Mouse (Mus musculus) forebrain, embryonic 14.5 days (tissue): Measurements from ENCODE around the gene Serpinb1c. TPM values are rescaled to one million over a fixed set of nuclear protein-coding genes. Genes with fewer than 3 reads are reported as not detected.

Source experiments
- ATAC-seq: fragments of 200-750 bp; cut with Nextera tagmentation; 2 replicates; pipeline ENCODE4 v1.8.0; 2017; ENCODE audit warnings: mild to moderate bottlenecking, moderate library complexity
- DNase-seq: peaks from one replicate; pipeline ENCODE4 v3.0.0-alpha.2; 2015; ENCODE audit warnings: low spot score
- H3K27ac ChIP-seq: fragments of 300-500 bp; sonication (generic); 2 replicates; pipeline ENCODE4 v1.5.1; 2014; ENCODE audit warnings: low read depth, mild to moderate bottlenecking, control low read depth, low read length, moderate library complexity
- H3K27me3 ChIP-seq: fragments of 300-500 bp; sonication (generic); replicated peaks from 2 replicates; pipeline ENCODE4 v1.6.1; 2014; ENCODE audit warnings: low read length, control low read depth, mixed read lengths; ENCODE audit not compliant: control insufficient read depth, insufficient read depth
- H3K36me3 ChIP-seq: fragments of 300-500 bp; sonication (generic); 2 replicates; pipeline ENCODE4 v1.6.1; 2014; ENCODE audit warnings: low read length, control low read depth; ENCODE audit not compliant: control insufficient read depth, insufficient read depth
- H3K4me1 ChIP-seq: fragments of 300-500 bp; sonication (generic); 2 replicates; pipeline ENCODE4 v1.6.1; 2014; ENCODE audit warnings: antibody characterized with exemption, low read length, control low read depth; ENCODE audit not compliant: control insufficient read depth, insufficient read depth
- H3K4me2 ChIP-seq: fragments of 300-500 bp; sonication (generic); 2 replicates; pipeline ENCODE4 v1.6.1; 2014; ENCODE audit warnings: mild to moderate bottlenecking, control low read depth, low read length
- H3K4me3 ChIP-seq: fragments of 300-500 bp; sonication (generic); 2 replicates; pipeline ENCODE4 v1.5.1; 2014; ENCODE audit warnings: low read depth, low read length, control low read depth
- H3K9ac ChIP-seq: fragments of 300-500 bp; sonication (generic); 2 replicates; pipeline ENCODE4 v1.6.1; 2014; ENCODE audit warnings: mild to moderate bottlenecking, low read length, control low read depth, moderate library complexity
- H3K9me3 ChIP-seq: fragments of 300-500 bp; sonication (generic); replicated peaks from 2 replicates; pipeline ENCODE4 v1.6.1; 2016; ENCODE audit warnings: low read length, control low read depth, mixed read lengths; ENCODE audit not compliant: control insufficient read depth
- WGBS: fragments of 180-500 bp; shearing (Covaris S2); extraction: QIAGEN DNeasy Blood & Tissue Kit; methylation state at CpG from one replicate; pipeline ENCODE4 v1.1.7; 2014; 5-methylcytosine and 5-hydroxymethylcytosine counted together
- polyA plus RNA-seq: library from polyadenylated mRNA; unstranded; fragments of >200 nt; fragmentation: Nextera tagmentation; extraction: Ambion mirVana; gene quantifications from 2 replicates; pipeline ENCODE4 v1.2.1, GENCODE M21; 2014

Gene Serpinb1c
- polyA plus RNA-seq, 1 experiment from 2014 or later: not detected

DNA sequence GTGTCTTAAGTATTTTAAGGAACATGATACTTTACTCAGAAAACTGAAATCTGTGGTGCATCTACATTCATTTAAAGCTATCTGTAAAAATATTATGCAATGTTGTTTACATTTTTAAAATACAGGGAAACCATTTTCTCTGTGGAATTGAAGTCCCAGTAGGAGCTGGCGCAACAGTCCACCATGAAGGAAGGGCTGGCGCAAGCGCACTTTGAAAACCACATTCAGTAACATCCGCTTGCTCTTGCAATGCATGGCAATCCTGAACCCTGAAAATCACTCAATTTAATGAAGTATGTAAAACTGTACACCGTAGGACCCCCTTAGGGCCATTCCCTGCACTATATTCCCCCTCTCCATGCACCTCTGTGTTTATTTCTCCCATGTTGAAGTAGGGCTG is 63.5 kb downstream of the Serpinb1c start:
- Histone ChIP-seq H3K4me3 (no peak overlapping the region), H3K4me2 (no peak overlapping the region), H3K9ac (no peak overlapping the region), H3K36me3 (no peaks in the 10 kb centered on the region), H3K27me3 (no peaks in the 10 kb centered on the region), H3K4me1 (no peaks in the 10 kb centered on the region), H3K27ac (no peak overlapping the region), H3K9me3 (no peaks in the 10 kb centered on the region)
- 95% methylated on average over 5 of the region's 5 CpGs for WGBS
- DNase-seq (no peak), ATAC-seq (no peak)

DNA sequence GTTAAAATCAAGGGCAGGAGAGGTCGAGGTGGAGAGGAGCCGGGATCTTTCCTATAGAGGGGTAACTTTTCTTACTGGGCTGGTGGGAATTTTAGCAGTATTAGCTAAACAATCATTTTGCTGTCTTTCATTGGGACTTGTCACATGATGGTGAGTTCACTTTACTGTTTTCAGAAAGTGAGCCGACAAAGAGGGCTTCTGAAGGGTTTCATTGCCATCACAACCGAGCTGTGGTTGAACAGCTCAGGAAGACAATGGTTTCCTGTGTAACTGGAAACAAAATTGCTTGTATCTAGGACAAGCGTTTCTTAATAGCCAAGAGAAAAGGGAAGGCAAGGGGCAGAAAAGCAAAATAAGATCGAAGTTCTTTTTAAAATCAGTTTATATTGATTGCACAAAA is 64.8 kb downstream of the Serpinb1c start:
- H3K27ac ChIP-seq: no peak overlapping the region
- no peaks in the 10 kb centered on the region for H3K9me3 ChIP-seq
- DNase-seq: no peak
- H3K4me2 ChIP-seq: no peak overlapping the region
- H3K4me1 ChIP-seq: no peaks in the 10 kb centered on the region
- no peak overlapping the region for H3K9ac ChIP-seq
- H3K27me3 ChIP-seq: no peaks in the 10 kb centered on the region
- ATAC-seq: no peak
- no peak overlapping the region for H3K4me3 ChIP-seq
- 69% methylated on average over 6 of the region's 6 CpGs for WGBS
- no peaks in the 10 kb centered on the region for H3K36me3 ChIP-seq

DNA sequence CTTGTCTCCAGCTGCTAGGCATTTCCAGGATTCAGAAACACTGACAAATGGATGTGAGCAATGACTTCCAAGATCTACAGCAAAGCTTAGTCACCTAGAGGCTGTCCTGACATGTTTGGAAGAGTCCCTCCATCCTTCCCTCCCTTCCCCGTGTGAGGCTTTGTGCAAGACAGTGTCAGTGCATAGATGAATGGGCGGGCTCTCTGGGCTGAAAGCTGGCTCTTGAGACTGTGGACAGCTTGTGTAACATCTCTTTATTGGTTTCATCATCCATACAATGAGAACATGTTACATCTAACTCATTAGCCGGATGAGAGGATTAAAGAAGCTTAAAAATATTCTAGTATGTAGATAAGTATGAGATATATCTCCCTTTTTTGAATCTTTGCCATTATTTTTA is 65.2 kb downstream of the Serpinb1c start:
- ATAC-seq (no peak), DNase-seq (no peak)
- no peaks in the 10 kb centered on the region for H3K4me1 ChIP-seq
- no peak overlapping the region for H3K9ac ChIP-seq
- H3K36me3 ChIP-seq: no peaks in the 10 kb centered on the region
- H3K27me3 ChIP-seq: no peaks in the 10 kb centered on the region
- H3K27ac ChIP-seq: no peak overlapping the region
- no peak overlapping the region for H3K4me3 ChIP-seq
- no peaks in the 10 kb centered on the region for H3K9me3 ChIP-seq
- no peak overlapping the region for H3K4me2 ChIP-seq
- WGBS: 70% methylated on average over 3 of the region's 3 CpGs

DNA sequence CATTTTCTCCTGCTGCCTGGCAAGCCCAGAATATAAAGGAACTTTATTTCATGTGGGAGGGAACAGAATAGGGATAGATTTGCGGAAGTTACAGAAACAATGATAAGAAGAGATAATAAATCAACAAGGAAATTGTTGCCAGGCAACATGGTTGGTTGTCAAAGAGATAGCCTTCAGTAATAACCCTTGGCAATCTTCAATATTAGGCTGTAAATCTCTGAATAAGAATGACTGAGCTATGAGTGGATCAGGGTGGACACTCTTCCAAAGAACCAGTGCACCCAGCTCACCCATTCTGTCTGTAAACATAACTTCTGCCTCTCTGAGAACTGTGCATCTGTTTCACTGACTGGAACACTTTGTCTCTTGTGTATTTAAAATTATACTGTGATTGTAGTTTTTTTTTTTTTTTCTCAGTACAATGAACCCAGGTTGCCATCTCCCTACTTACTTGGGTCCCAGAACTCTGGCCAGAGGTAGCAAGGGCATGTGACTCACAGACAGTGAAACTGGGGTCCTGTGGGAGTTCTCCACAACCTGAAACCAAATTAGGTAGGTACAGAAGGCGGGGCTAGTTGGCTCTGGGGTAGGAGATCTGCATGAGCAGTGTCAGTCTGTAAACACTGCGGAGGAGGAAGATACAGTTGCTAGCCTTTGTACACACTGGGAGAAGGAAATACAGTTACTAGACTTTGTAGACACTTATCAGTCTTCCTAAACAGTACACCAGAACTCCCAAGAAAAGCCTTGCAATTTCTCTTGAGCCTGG is 66.3 kb downstream of the Serpinb1c start:
- no peak for DNase-seq
- H3K9ac ChIP-seq: no peak overlapping the region
- WGBS: 80% methylated on average over 3 of the region's 3 CpGs
- H3K27ac ChIP-seq: no peak overlapping the region
- H3K4me1 ChIP-seq: no peaks in the 10 kb centered on the region
- no peak overlapping the region for H3K4me3 ChIP-seq
- H3K9me3 ChIP-seq: no peaks in the 10 kb centered on the region
- no peak overlapping the region for H3K4me2 ChIP-seq
- H3K27me3 ChIP-seq: no peaks in the 10 kb centered on the region
- ATAC-seq: no peak
- H3K36me3 ChIP-seq: no peaks in the 10 kb centered on the region

Other genes starting within 250 kb of the Serpinb1c start
- gene Mylk4, start 114.3 kb downstream of the Serpinb1c start, polyA plus RNA-seq: 0.07 TPM in 1 of 2 replicates, not detected in the other
- 19.1 and 22.5 TPM in 2 replicates for gene Wrnip1, start 96.2 kb downstream of the Serpinb1c start, polyA plus RNA-seq
- gene D930007J09Rik, start 95.4 kb downstream of the Serpinb1c start, polyA plus RNA-seq: not detected in 2 replicates
- gene Serpinb1a, start 47.0 kb downstream of the Serpinb1c start, polyA plus RNA-seq: 0.93 and 1.9 TPM in 2 replicates
- gene Serpinb6b, start 67.0 kb upstream of the Serpinb1c start, polyA plus RNA-seq: 1.3 and 1.8 TPM in 2 replicates
- 1.2 and 1.3 TPM in 2 replicates for gene Serpinb9, start 105.0 kb upstream of the Serpinb1c start, polyA plus RNA-seq
- 0.25 and 0.61 TPM in 2 replicates for gene Serpinb9b, start 129.2 kb upstream of the Serpinb1c start, polyA plus RNA-seq
- gene Serpinb1b, start 180.4 kb upstream of the Serpinb1c start, polyA plus RNA-seq: 7.1 and 7.5 TPM in 2 replicates